Comparison of ENCODE assay signal across 32 mouse cellular contexts in genomic region chr4:75589901-75590300, GRCm38 (mm10).
DNase-seq lines count a peak whose midpoint lies in the region; ATAC-seq lines count a peak whose summit lies in the region.
"Had no signal": no experiment of that assay in that cellular context is flagged by ENCODE, and none has a peak within 500 bp of the region (broad histone marks: within the 10 kb centered on the region; RNA-seq: fewer than 3 reads in every experiment).

No protein-coding gene starts in this region.

- no peaks in the 10 kb centered on the region for H3K27me3 ChIP-seq in forebrain, embryonic 14.5 days (replicated peaks; ENCODE audit: control insufficient read depth, insufficient read depth, low read length)
- H3K27me3 ChIP-seq in forebrain, embryonic 11.5 days (ENCODE audit: control insufficient read depth, insufficient read depth, low read length): no peaks in the 10 kb centered on the region
- H3K27me3 ChIP-seq: embryonic facial prominence, embryonic 13.5 days; forebrain, embryonic 12.5 days; hindbrain, embryonic 12.5 days; intestine, embryonic 15.5 days; limb, embryonic 12.5 days; liver, embryonic 15.5 days had no signal

- H3K4me3 ChIP-seq in forebrain, embryonic 14.5 days (ENCODE audit: low read depth, low read length): no peak overlapping the region
- no peak overlapping the region for H3K4me3 ChIP-seq in forebrain, embryonic 11.5 days (ENCODE audit: low read depth, low read length)
- H3K4me3 ChIP-seq: embryonic facial prominence, embryonic 13.5 days; erythroblast, embryonic 14.5 days; forebrain, embryonic 12.5 days; hindbrain, embryonic 12.5 days; intestine, embryonic 15.5 days; left cerebral cortex, adult 2 months; limb, embryonic 12.5 days; liver, embryonic 15.5 days had no signal

- WGBS in forebrain, embryonic 14.5 days: 81% methylated on average over 3 of the region's 3 CpGs
- 87% methylated on average over 3 of the region's 3 CpGs for WGBS in forebrain, embryonic 11.5 days

- H3K27ac ChIP-seq in forebrain, embryonic 14.5 days (ENCODE audit: low read depth, low read length): no peak overlapping the region
- no peak overlapping the region for H3K27ac ChIP-seq in forebrain, embryonic 11.5 days (ENCODE audit: low read depth, low read length)
- H3K27ac ChIP-seq: embryonic facial prominence, embryonic 13.5 days; forebrain, embryonic 12.5 days; hindbrain, embryonic 12.5 days; hindbrain, postnatal 0 days; intestine, embryonic 15.5 days; limb, embryonic 12.5 days; liver, embryonic 15.5 days had no signal

- peak; percentile 33 for DNase-seq in forebrain, embryonic 14.5 days (ENCODE audit: low spot score)
- DNase-seq in forebrain, embryonic 11.5 days (ENCODE audit: low spot score): no peak
- peak; percentile 21 for DNase-seq in left cerebral cortex, adult 11 months (ENCODE audit: low spot score)
- no peak for DNase-seq in left cerebral cortex, postnatal 36 days (ENCODE audit: low spot score in 2 of 2)
- DNase-seq in brain, adult 2 months (ENCODE audit: low read depth, low spot score): peak; percentile 76
- DNase-seq in left cerebral cortex, postnatal 25 days (ENCODE audit: low spot score in 2 of 2): peak; percentile 26 to 84
- no peak for DNase-seq in urinary bladder, adult 2 months (ENCODE audit: low spot score)
- DNase-seq: adrenal gland, adult 8-10 months; cerebellum, adult 11-12 months; cerebellum, adult 9-11 months; embryo, embryonic 11 days; gastrocnemius, postnatal 14 days; heart, adult 11 months; heart, postnatal 36 days; kidney, adult 2 months; kidney, postnatal 4 days; lung, embryonic 14.5 days; lung, postnatal 14 days; midbrain, embryonic 14.5 days; thymus, adult 18-20 months; thymus, postnatal 36 days had no signal

- intact Hi-C loops in left cerebral cortex, postnatal 36 days (cut with DNase I): no loop called here
- intact Hi-C loops in left cerebral cortex, postnatal 25 days (cut with DNase I): no loop called here

- ATAC-seq in forebrain, embryonic 14.5 days: no peak
- no peak for ATAC-seq in forebrain, embryonic 11.5 days (replicated peaks; ENCODE audit: low FRiP score)
- ATAC-seq: hindbrain, postnatal 0 days; intestine, embryonic 15.5 days had no signal

- H3K9me3 ChIP-seq in forebrain, embryonic 14.5 days (replicated peaks; ENCODE audit: control insufficient read depth, low read length): no peaks in the 10 kb centered on the region
- no peaks in the 10 kb centered on the region; the same call in 1 of the 2 replicates for H3K9me3 ChIP-seq in forebrain, embryonic 11.5 days (ENCODE audit: control insufficient read depth, low read length)
- H3K9me3 ChIP-seq: embryonic facial prominence, embryonic 13.5 days; forebrain, embryonic 12.5 days; G1E; hindbrain, embryonic 12.5 days; intestine, embryonic 15.5 days; liver, embryonic 15.5 days had no signal

- no peaks in the 10 kb centered on the region for H3K36me3 ChIP-seq in forebrain, embryonic 14.5 days (ENCODE audit: control insufficient read depth, insufficient read depth, low read length)
- H3K36me3 ChIP-seq in forebrain, embryonic 11.5 days (ENCODE audit: control insufficient read depth, insufficient read depth, low read length): no peaks in the 10 kb centered on the region
- H3K36me3 ChIP-seq: embryonic facial prominence, embryonic 13.5 days; forebrain, embryonic 12.5 days; G1E; hindbrain, embryonic 12.5 days; intestine, embryonic 15.5 days; limb, embryonic 12.5 days; liver, embryonic 15.5 days had no signal

- no peak overlapping the region for H3K4me2 ChIP-seq in forebrain, embryonic 14.5 days (ENCODE audit: low read length)
- no peak overlapping the region for H3K4me2 ChIP-seq in forebrain, embryonic 11.5 days (ENCODE audit: low read depth, low read length, severe bottlenecking)
- H3K4me2 ChIP-seq: embryonic facial prominence, embryonic 13.5 days; forebrain, embryonic 12.5 days; heart, embryonic 11.5 days; hindbrain, embryonic 12.5 days; intestine, embryonic 15.5 days; limb, embryonic 12.5 days; liver, embryonic 15.5 days; lung, embryonic 14.5 days had no signal

- no peaks in the 10 kb centered on the region for H3K4me1 ChIP-seq in forebrain, embryonic 14.5 days (ENCODE audit: control insufficient read depth, insufficient read depth, low read length)
- H3K4me1 ChIP-seq in forebrain, embryonic 11.5 days (replicated peaks; ENCODE audit: control insufficient read depth, insufficient read depth, low read length): no peaks in the 10 kb centered on the region
- H3K4me1 ChIP-seq: embryonic facial prominence, embryonic 13.5 days; hindbrain, embryonic 12.5 days; intestine, embryonic 15.5 days; limb, embryonic 12.5 days; liver, embryonic 15.5 days had no signal

- no peak overlapping the region for H3K9ac ChIP-seq in forebrain, embryonic 14.5 days (ENCODE audit: low read length)
- H3K9ac ChIP-seq in forebrain, embryonic 11.5 days (ENCODE audit: low read length): no peak overlapping the region
- H3K9ac ChIP-seq: embryonic facial prominence, embryonic 13.5 days; forebrain, embryonic 12.5 days; hindbrain, embryonic 12.5 days; intestine, embryonic 15.5 days; limb, embryonic 12.5 days; liver, embryonic 15.5 days; lung, embryonic 14.5 days had no signal

Comparison
In these comparisons a context has a peak if more than half of its experiments do, and no peak if none do; other contexts are left out.
1. DNase-seq: peak in forebrain, embryonic 14.5 days (single experiment), left cerebral cortex, adult 11 months (single experiment), brain, adult 2 months (single experiment) and left cerebral cortex, postnatal 25 days (2 of 2); none in forebrain, embryonic 11.5 days (single experiment), left cerebral cortex, postnatal 36 days (0 of 2) and urinary bladder, adult 2 months (single experiment).